Mouse (Mus musculus) lung, postnatal 0 days (tissue): ENCODE measurements around the gene Camk1g.
A peak's percentile ranks its signal among the peaks of the same experiment; 100 is the strongest.

ENCODE experiments used
- CTCF ChIP-seq: IDR thresholded peaks from 2 replicates; pipeline ENCODE4 v1.5.1; 2016; ENCODE audit warnings: antibody characterized with exemption, mild to moderate bottlenecking
- EP300 ChIP-seq: IDR thresholded peaks from 2 replicates; pipeline ENCODE4 v1.6.1; 2016; ENCODE audit warnings: antibody characterized with exemption, mild to moderate bottlenecking, control low read depth

GRCm38 (mm10) chr1:193376478-193377134 lies 6.5 kb upstream of the Camk1g start:
- TF ChIP-seq CTCF (peak; percentile 94), EP300 (no peak)
